Mouse (Mus musculus) midbrain, embryonic 12.5 days (tissue): ENCODE data around the gene Cstl1. TPM values are rescaled to one million over a fixed set of nuclear protein-coding genes. Genes with fewer than 3 reads are reported as not detected.

Experiments
- ATAC-seq: fragments of 200-750 bp; cut with Nextera tagmentation; 2 replicates; pipeline ENCODE4 v1.8.0; 2017; ENCODE audit warnings: low read depth, moderate TSS enrichment, moderate library complexity; ENCODE audit not compliant: low FRiP score
- H3K27ac ChIP-seq: fragments of 300-500 bp; sonication (generic); replicated peaks from 2 replicates; pipeline ENCODE4 v1.5.1; 2016; ENCODE audit warnings: mild to moderate bottlenecking
- H3K27me3 ChIP-seq: fragments of 300-500 bp; sonication (generic); 2 replicates; pipeline ENCODE4 v1.6.1; 2016; ENCODE audit warnings: mild to moderate bottlenecking
- H3K36me3 ChIP-seq: fragments of 300-500 bp; sonication (generic); 2 replicates; pipeline ENCODE4 v1.6.1; 2016
- H3K4me1 ChIP-seq: fragments of 300-500 bp; sonication (generic); 2 replicates; pipeline ENCODE4 v1.6.1; 2016
- H3K4me2 ChIP-seq: fragments of 300-500 bp; sonication (generic); replicated peaks from 2 replicates; pipeline ENCODE4 v1.6.1; 2016; ENCODE audit warnings: mild to moderate bottlenecking, moderate library complexity
- H3K4me3 ChIP-seq: fragments of 300-500 bp; sonication (generic); 2 replicates; pipeline ENCODE4 v1.5.1; 2016; ENCODE audit warnings: mild to moderate bottlenecking
- H3K9ac ChIP-seq: fragments of 300-500 bp; sonication (generic); replicated peaks from 2 replicates; pipeline ENCODE4 v1.6.1; 2016; ENCODE audit warnings: mild to moderate bottlenecking, moderate library complexity
- H3K9me3 ChIP-seq: fragments of 300-500 bp; sonication (generic); 2 replicates; pipeline ENCODE4 v1.6.1; 2016; ENCODE audit warnings: mild to moderate bottlenecking
- WGBS: fragments of 180-500 bp; shearing (Covaris S2); methylation state at CpG from one replicate; pipeline ENCODE4 v1.1.7; 2016; 5-methylcytosine and 5-hydroxymethylcytosine counted together
- polyA plus RNA-seq: library from polyadenylated mRNA; unstranded; fragments of >200 nt; fragmentation: Nextera tagmentation; extraction: Ambion mirVana; gene quantifications from 2 replicates; pipeline ENCODE4 v1.2.1, GENCODE M21; 2016

The Cstl1 gene
- not detected in 2 replicates for polyA plus RNA-seq

DNA sequence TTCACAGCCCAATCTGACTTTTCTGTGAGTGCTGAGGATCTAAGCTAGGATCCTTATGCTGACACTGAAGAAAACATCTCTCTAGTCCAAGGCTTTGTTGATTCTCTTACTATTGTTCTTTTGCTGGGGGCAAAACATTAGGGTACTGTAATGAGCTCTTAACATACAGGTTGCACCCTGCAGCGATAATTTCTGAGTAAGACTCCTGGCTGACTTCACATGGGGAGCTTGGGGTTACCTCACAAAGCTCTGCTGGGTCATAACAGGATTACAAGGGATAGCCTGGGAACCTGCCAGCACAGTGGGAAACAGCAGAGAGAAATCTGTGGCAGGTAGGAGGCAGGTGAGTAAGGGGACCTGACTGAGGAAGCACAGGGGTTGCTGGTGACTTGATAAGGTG lies at the start of gene Cstl1:
Gene Cstl1, plus strand, starts transcription at position 301 of the 400 bp plus-strand sequence.
- no peak within 1 kb of the TSS for H3K27ac ChIP-seq
- no peaks in the 10 kb centered on the region for H3K27me3 ChIP-seq
- H3K4me1 ChIP-seq: no peaks in the 10 kb centered on the region
- no peak within 1 kb of the TSS for H3K4me3 ChIP-seq
- H3K9ac ChIP-seq: no peak within 1 kb of the TSS
- H3K9me3 ChIP-seq: no peaks in the 10 kb centered on the region
- no peak for ATAC-seq
- 71% methylated on average over 1 of the region's 1 CpGs for WGBS
- no peaks in the 10 kb centered on the region for H3K36me3 ChIP-seq
- no peak within 1 kb of the TSS for H3K4me2 ChIP-seq

DNA sequence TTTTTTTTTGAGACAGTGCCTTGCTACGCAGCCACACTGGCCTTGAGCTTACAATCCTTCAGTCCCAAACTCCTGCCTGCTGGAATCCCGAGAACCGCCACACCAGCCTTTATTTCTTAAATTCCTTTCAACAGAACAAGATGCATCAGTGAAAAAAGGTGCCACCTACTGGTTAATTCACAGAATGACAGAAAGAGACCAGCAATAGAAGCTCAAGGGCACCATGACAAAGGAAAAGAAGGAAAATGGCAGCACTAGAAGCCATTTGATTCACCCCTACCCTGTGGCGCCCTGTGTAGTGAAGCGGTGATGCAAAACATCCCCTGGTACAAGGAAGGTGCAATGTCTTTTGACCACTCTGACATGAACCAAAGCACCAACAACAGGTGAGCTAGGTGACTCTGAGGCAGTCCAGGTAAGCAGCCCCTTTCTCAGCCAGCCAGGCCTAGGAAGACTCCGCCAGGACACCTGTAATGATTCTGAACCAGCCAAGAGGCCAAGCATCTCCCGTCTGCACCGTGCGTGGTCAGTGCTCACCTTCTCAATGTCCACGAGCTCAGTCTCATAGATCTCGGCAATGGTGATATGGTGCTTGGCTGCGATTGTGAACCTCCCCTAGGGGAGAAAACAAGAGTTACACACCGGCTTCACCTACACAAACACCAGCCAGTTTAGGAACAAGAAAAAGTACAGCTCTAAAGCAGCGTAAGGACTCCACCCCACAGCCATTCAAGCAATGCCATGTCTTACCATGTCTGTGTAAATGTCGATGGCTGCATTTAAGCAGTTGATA lies 43.6 kb upstream of the Cstl1 start:
- H3K27ac ChIP-seq: no peak overlapping the region
- H3K4me1 ChIP-seq: no peaks in the 10 kb centered on the region
- no peaks in the 10 kb centered on the region for H3K27me3 ChIP-seq
- no peak overlapping the region for H3K4me2 ChIP-seq
- ATAC-seq: peak; percentile 60
- H3K36me3 ChIP-seq: peaks cover 10% of the 10 kb centered on the region; the same call in 1 of the 2 replicates
- H3K9ac ChIP-seq: no peak overlapping the region
- no peak overlapping the region for H3K4me3 ChIP-seq
- no peaks in the 10 kb centered on the region for H3K9me3 ChIP-seq
- 75% methylated on average over 15 of the region's 15 CpGs for WGBS

DNA sequence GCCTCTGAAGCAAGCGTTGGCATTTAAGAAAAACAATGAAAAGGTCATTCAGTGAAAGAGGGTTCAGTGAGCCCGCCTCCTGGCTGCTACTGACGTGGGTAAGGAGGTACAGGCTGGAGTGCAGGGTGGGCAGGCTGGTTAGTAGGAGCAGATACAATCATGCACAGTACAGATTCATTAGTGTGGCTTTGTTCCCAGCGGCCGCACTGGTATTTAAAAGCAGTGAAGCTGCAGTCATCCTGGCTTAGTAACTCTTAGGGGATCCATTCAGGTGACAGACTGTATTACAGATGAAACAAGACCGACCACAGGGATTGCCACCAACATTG lies 43.0 kb upstream of the Cstl1 start:
- no peaks in the 10 kb centered on the region for H3K9me3 ChIP-seq
- H3K36me3 ChIP-seq: peaks cover 16% of the 10 kb centered on the region; the same call in 1 of the 2 replicates
- no peak overlapping the region for H3K9ac ChIP-seq
- peak; percentile 38; the same call in 1 of the 2 replicates for ATAC-seq
- no peaks in the 10 kb centered on the region for H3K4me1 ChIP-seq
- H3K27me3 ChIP-seq: no peaks in the 10 kb centered on the region
- H3K4me2 ChIP-seq: no peak overlapping the region
- 61% methylated on average over 6 of the region's 6 CpGs for WGBS
- no peak overlapping the region for H3K27ac ChIP-seq
- H3K4me3 ChIP-seq: no peak overlapping the region

DNA sequence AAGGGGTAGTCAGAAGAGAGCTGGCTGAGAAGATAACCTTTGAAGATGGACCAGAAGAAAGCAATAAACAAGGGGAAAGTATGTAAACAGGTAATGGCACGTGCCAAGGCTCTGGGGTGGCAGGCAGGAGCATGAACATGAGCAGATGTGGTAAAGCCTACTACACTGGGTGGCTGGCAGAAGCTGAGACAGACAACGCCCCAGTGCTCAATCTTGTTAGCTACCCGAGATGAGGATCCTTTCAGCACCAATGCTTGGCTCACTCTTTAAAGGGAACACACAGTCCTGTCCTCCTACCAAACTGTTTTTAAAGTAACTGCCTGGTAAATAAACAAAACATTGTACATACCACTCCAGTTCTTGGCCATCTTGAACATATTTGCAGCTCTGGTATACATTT lies 37.8 kb upstream of the Cstl1 start:
- no peaks in the 10 kb centered on the region for H3K27me3 ChIP-seq
- no peaks in the 10 kb centered on the region for H3K9me3 ChIP-seq
- no peak overlapping the region for H3K27ac ChIP-seq
- ATAC-seq: no peak
- H3K4me3 ChIP-seq: no peak overlapping the region
- no peak overlapping the region for H3K9ac ChIP-seq
- H3K4me2 ChIP-seq: no peak overlapping the region
- no peaks in the 10 kb centered on the region for H3K4me1 ChIP-seq
- WGBS: 88% methylated on average over 3 of the region's 3 CpGs
- H3K36me3 ChIP-seq: peaks cover 18% of the 10 kb centered on the region; the same call in 1 of the 2 replicates

DNA sequence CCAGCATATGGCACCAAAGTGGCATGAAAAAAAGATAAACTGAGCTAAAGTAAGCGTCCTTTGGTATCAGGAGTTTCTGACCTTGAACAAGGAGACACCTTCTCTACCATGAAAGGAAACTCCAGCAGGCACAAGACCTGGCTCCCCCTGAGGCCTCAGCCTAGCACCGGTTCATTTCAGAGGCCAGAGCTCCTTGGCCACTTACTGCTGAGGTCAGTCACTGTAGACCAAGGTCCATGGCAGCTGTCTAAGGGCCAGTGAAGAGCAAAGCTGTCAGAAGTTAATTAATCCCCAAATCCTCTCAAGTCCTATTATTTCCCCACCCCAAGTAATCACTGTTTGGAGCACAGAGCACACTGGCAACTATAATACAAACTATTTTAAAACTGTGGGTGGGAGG lies 33.1 kb upstream of the Cstl1 start:
- Histone ChIP-seq H3K4me1 (no peaks in the 10 kb centered on the region), H3K4me2 (no peak overlapping the region), H3K36me3 (peaks cover 3% of the 10 kb centered on the region; the same call in 1 of the 2 replicates), H3K27me3 (no peaks in the 10 kb centered on the region), H3K27ac (no peak overlapping the region), H3K4me3 (no peak overlapping the region), H3K9ac (no peak overlapping the region), H3K9me3 (no peaks in the 10 kb centered on the region)
- WGBS: 54% methylated on average over 2 of the region's 2 CpGs
- no peak for ATAC-seq

DNA sequence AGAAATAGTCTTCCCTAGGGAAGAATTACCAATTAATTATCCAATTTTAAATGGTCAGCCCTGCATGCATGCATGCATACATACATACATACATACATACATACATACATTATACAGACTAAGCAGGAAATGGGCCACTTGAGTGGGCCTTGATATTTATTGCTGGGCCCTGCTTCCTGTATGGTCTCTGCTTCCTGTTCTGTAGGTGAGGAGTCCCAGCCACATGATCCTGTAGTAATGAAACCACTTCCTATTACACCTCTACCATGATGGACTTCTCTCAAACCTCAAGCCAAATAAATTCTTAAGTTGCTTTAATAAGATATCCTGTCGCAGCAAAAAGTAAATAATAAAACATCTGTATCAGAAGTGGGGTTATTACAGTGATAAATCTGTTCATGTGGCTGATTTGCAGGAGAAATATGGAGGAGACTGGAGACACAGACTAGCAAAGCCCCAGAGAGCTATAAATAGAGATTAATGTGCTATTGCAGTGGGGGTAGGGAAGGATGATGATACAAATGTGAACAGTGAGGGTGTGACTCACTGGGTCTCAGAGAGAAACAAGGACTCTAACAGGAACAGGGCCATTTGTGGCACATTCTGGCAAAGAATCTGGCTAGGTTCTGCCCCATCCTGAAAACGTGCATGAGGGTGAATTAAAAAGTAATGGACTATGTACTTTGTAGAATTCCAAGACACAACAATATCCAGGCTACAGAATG lies 30.7 kb upstream of the Cstl1 start:
- WGBS: 82% methylated on average over 2 of the region's 2 CpGs
- Histone ChIP-seq H3K27me3 (no peaks in the 10 kb centered on the region), H3K4me3 (no peak overlapping the region), H3K4me1 (no peaks in the 10 kb centered on the region), H3K9me3 (no peaks in the 10 kb centered on the region), H3K27ac (no peak overlapping the region), H3K4me2 (no peak overlapping the region), H3K9ac (no peak overlapping the region), H3K36me3 (no peaks in the 10 kb centered on the region)
- ATAC-seq: no peak

DNA sequence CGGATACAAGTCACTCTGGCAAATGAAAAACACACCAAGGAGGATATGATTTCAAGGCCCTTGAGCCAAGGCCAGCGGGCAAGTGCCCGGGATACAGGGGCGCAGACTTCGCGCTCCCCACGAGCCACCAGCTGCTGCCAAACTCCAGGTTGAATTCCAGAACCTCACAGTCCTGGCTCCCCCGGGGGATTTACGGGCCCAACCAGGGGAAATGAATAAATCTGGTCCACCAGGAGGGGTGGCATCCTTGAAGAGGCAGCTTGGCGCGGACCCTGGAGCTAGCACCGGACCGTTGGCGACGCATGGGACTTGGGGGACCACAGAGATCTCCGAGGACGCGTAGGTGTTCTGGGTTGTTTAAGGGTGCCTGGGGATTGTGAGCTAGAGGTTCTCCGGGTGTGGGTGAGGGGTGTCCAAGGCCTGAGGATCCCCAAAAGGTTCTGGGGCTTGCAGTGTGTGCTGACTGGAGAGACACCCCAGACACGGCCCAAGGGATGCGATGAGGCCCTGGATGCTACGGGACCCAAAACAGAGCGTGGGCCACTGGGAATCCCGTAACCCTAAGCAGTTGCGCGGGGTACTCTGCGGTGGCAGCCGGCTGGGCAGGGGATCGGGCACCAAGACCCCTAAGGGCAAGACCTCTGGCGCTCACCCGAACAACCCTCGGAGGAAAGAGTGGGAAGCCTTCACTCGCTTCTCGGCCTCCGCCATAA lies 18.4 kb upstream of the Cstl1 start:
- Histone ChIP-seq H3K27me3 (no peaks in the 10 kb centered on the region), H3K27ac (peak overlapping the region; percentile 32), H3K4me1 (peaks cover 6% of the 10 kb centered on the region; the same call in 1 of the 2 replicates), H3K4me2 (peak overlapping the region; percentile 89), H3K36me3 (no peaks in the 10 kb centered on the region), H3K9me3 (0 out of 2 replicates have a peak, but pooled peaks cover 7% of the 10 kb centered on the region), H3K4me3 (peak overlapping the region; percentile 74), H3K9ac (peak overlapping the region; percentile 83)
- ATAC-seq: peak; percentile 81
- 1% methylated on average over 35 of the region's 35 CpGs for WGBS

DNA sequence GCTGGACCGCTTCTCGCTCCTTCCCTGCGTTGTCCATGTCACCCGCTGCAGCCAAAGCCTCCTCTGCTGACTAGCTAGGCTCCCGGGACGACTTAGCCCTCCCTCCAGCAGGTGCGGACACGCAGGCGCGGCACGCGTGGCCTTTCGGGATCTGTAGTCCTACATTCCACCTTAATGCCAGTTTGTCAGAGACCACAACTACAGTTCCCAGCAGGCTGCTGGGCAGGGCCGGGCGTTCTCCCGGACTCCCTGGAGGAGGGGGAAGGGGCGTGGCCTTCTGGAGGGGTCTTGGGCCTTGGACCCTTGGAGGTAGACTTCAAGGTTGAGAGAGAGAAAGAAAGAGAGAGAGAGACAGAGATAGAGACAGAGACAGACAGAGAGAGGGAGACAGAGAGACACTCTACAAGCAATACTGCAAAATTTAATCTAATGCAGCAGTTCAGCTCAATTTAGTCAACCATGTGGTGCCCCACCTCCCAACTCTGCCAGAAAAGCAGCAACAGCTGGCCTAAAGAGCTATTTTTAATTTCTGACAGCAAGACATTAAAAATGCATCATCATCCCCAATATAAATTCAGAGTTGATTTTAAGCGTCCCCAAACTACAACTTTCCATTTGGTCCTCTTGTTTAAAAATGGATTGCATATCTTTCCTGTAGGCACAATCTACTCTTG lies 17.7 kb upstream of the Cstl1 start, which contains the start of gene Napb:
Gene Napb, minus strand, starts transcription at position 141 of the 674 bp plus-strand sequence.
- WGBS: 4% methylated on average over 18 of the region's 18 CpGs
- Histone ChIP-seq H3K36me3 (no peaks in the 10 kb centered on the region), H3K4me1 (peaks cover 6% of the 10 kb centered on the region; the same call in 1 of the 2 replicates), H3K27ac (peak within 1 kb of the TSS; percentile 32), H3K9me3 (0 out of 2 replicates have a peak, but pooled peaks cover 7% of the 10 kb centered on the region), H3K9ac (peak within 1 kb of the TSS; percentile 83), H3K4me3 (peak within 1 kb of the TSS; percentile 74), H3K27me3 (no peaks in the 10 kb centered on the region), H3K4me2 (peak within 1 kb of the TSS; percentile 89)
- peak; percentile 100 for ATAC-seq

DNA sequence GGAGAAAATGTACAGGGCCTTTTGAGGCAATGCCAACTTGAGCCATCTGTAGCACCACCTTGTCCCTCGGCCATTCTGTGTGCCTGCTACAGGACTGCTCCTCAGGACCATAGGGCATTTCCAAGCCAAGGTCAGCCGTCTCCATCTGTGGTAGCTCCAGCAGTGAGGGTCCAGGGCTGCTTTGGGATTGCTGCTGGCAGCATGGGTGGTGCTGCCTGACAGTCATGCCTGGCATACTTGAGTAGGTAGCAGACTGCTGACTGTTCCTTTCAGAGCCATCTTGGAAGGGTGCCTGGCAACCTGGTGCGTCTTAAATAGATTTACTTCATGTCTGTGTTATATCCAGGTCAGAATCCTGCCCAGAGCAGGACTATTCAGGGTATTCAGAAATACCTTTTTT lies 7.2 kb upstream of the Cstl1 start:
- no peaks in the 10 kb centered on the region for H3K27me3 ChIP-seq
- no peak overlapping the region for H3K4me2 ChIP-seq
- no peak overlapping the region for H3K9ac ChIP-seq
- no peaks in the 10 kb centered on the region for H3K36me3 ChIP-seq
- WGBS: 80% methylated on average over 3 of the region's 3 CpGs
- no peaks in the 10 kb centered on the region for H3K4me1 ChIP-seq
- H3K4me3 ChIP-seq: no peak overlapping the region
- no peak overlapping the region for H3K27ac ChIP-seq
- no peaks in the 10 kb centered on the region for H3K9me3 ChIP-seq
- no peak for ATAC-seq

DNA sequence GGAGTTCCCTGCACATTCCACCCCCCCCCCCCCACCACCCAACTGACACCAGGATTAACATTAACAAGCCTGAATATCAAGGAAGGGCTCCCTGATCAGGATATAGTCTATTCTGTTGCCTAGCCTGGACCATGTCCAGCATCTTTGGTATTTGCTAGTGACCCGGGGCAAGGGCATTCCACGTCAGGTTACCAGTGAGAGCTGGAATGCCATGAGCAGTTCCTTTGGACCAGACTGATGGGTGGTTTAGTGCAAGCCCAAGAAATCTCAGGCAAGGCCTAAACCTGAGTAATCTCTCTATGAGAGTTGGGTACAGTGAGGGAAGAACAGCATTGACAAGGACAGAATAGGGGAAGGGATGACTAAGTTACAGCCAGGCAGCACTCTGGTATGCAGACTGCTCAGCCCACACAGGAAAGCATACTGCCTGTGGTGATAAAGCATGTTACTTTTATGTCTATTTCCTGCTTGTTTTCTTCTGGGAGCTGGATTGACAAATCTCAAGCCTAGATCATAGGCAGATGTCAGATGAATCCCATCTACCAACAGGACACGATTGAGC lies 6.2 kb upstream of the Cstl1 start:
- Histone ChIP-seq H3K27ac (no peak overlapping the region), H3K4me3 (no peak overlapping the region), H3K36me3 (no peaks in the 10 kb centered on the region), H3K9ac (no peak overlapping the region), H3K4me1 (no peaks in the 10 kb centered on the region), H3K27me3 (no peaks in the 10 kb centered on the region), H3K4me2 (no peak overlapping the region), H3K9me3 (no peaks in the 10 kb centered on the region)
- 85% methylated on average over 3 of the region's 3 CpGs for WGBS
- no peak for ATAC-seq
